Mouse (Mus musculus) embryonic facial prominence, embryonic 12.5 days (tissue): ENCODE measurements at regions not wholly inside any gene's neighbourhood (a gene's known extent, or its start where the extent isn't known, plus 50 kb on each side); places are given as distances from the start of the nearest gene placed in this dataset.

Experiments
- ATAC-seq: fragments of 200-750 bp; cut with Nextera tagmentation; 2 replicates; pipeline ENCODE4 v1.8.0; 2017; ENCODE audit not compliant: insufficient number of reproducible peaks, insufficient read depth, low FRiP score, low TSS enrichment
- H3K27ac ChIP-seq: fragments of 300-500 bp; sonication (generic); 2 replicates; pipeline ENCODE4 v1.5.1; 2016; ENCODE audit warnings: mild to moderate bottlenecking
- H3K27me3 ChIP-seq: fragments of 300-500 bp; sonication (generic); 2 replicates; pipeline ENCODE4 v1.6.1; 2016; ENCODE audit warnings: mild to moderate bottlenecking, moderate library complexity
- H3K36me3 ChIP-seq: fragments of 300-500 bp; sonication (generic); 2 replicates; pipeline ENCODE4 v1.6.1; 2016; ENCODE audit warnings: mild to moderate bottlenecking
- H3K4me1 ChIP-seq: fragments of 300-500 bp; sonication (generic); 2 replicates; pipeline ENCODE4 v1.6.1; 2016
- H3K4me2 ChIP-seq: fragments of 300-500 bp; sonication (generic); replicated peaks from 2 replicates; pipeline ENCODE4 v1.6.1; 2016; ENCODE audit warnings: mild to moderate bottlenecking, moderate library complexity
- H3K4me3 ChIP-seq: fragments of 300-500 bp; sonication (generic); 2 replicates; pipeline ENCODE4 v1.5.1; 2016; ENCODE audit warnings: mild to moderate bottlenecking
- H3K9ac ChIP-seq: fragments of 300-500 bp; sonication (generic); 2 replicates; pipeline ENCODE4 v1.6.1; 2016; ENCODE audit warnings: mild to moderate bottlenecking, moderate library complexity
- H3K9me3 ChIP-seq: fragments of 300-500 bp; sonication (generic); 2 replicates; pipeline ENCODE4 v1.6.1; 2016; ENCODE audit warnings: mild to moderate bottlenecking, moderate library complexity
- WGBS: fragments of 180-500 bp; shearing (Covaris S2); methylation state at CpG from one replicate; pipeline ENCODE4 v1.1.7; 2016; 5-methylcytosine and 5-hydroxymethylcytosine counted together

GRCm38 (mm10) chr10:91959734-91960492 lies 762.3 kb downstream of the Nedd1 start:
- Histone ChIP-seq H3K27ac (no peak overlapping the region), H3K27me3 (no peaks in the 10 kb centered on the region), H3K9ac (no peak overlapping the region), H3K9me3 (no peaks in the 10 kb centered on the region), H3K4me3 (no peak overlapping the region), H3K4me2 (no peak overlapping the region), H3K36me3 (no peaks in the 10 kb centered on the region), H3K4me1 (no peaks in the 10 kb centered on the region)
- no peak for ATAC-seq
- 80% methylated on average over 6 of the region's 6 CpGs for WGBS

- H3K27ac ChIP-seq, result no peak overlapping the region
- no peak overlapping the region for H3K9ac ChIP-seq
- no peaks in the 10 kb centered on the region for H3K9me3 ChIP-seq
- no peak for ATAC-seq
- no peaks in the 10 kb centered on the region for H3K4me1 ChIP-seq
- no peak overlapping the region for H3K4me2 ChIP-seq
- WGBS, result 78% methylated on average over 1 of the region's 1 CpGs
- H3K4me3 ChIP-seq, result no peak overlapping the region
- H3K36me3 ChIP-seq, result no peaks in the 10 kb centered on the region
- H3K27me3 ChIP-seq, result no peaks in the 10 kb centered on the region
Measured at GRCm38 (mm10) chr10:91953078-91953477, 769.1 kb downstream of the Nedd1 start.

GRCm38 (mm10) chr10:91923626-91924025 lies 742.5 kb upstream of the Tmpo start:
- H3K27me3 ChIP-seq, result no peaks in the 10 kb centered on the region
- no peak overlapping the region for H3K27ac ChIP-seq
- no peak for ATAC-seq
- no peak overlapping the region for H3K9ac ChIP-seq
- H3K4me1 ChIP-seq, result no peaks in the 10 kb centered on the region
- 81% methylated on average over 3 of the region's 3 CpGs for WGBS
- no peak overlapping the region for H3K4me2 ChIP-seq
- H3K9me3 ChIP-seq, result no peaks in the 10 kb centered on the region
- no peak overlapping the region for H3K4me3 ChIP-seq
- no peaks in the 10 kb centered on the region for H3K36me3 ChIP-seq

GRCm38 (mm10) chr10:91889864-91890263 lies 708.7 kb upstream of the Tmpo start:
- no peak overlapping the region for H3K4me3 ChIP-seq
- 86% methylated on average over 6 of the region's 6 CpGs for WGBS
- ATAC-seq, result no peak
- H3K9me3 ChIP-seq, result no peaks in the 10 kb centered on the region
- H3K9ac ChIP-seq, result no peak overlapping the region
- H3K36me3 ChIP-seq, result no peaks in the 10 kb centered on the region
- no peaks in the 10 kb centered on the region for H3K4me1 ChIP-seq
- no peaks in the 10 kb centered on the region for H3K27me3 ChIP-seq
- no peak overlapping the region for H3K27ac ChIP-seq
- no peak overlapping the region for H3K4me2 ChIP-seq

- WGBS, result 86% methylated on average over 4 of the region's 4 CpGs
- no peaks in the 10 kb centered on the region for H3K27me3 ChIP-seq
- H3K27ac ChIP-seq, result no peak overlapping the region
- H3K9me3 ChIP-seq, result no peaks in the 10 kb centered on the region
- H3K36me3 ChIP-seq, result no peaks in the 10 kb centered on the region
- no peak for ATAC-seq
- no peak overlapping the region for H3K4me3 ChIP-seq
- no peaks in the 10 kb centered on the region for H3K4me1 ChIP-seq
- H3K4me2 ChIP-seq, result no peak overlapping the region
- no peak overlapping the region for H3K9ac ChIP-seq
Measured at GRCm38 (mm10) chr10:91888537-91888936, 707.4 kb upstream of the Tmpo start.

- ATAC-seq, result no peak
- Histone ChIP-seq H3K27ac (no peak overlapping the region), H3K36me3 (no peaks in the 10 kb centered on the region), H3K9me3 (no peaks in the 10 kb centered on the region), H3K4me3 (no peak overlapping the region), H3K4me2 (no peak overlapping the region), H3K9ac (no peak overlapping the region), H3K4me1 (no peaks in the 10 kb centered on the region), H3K27me3 (no peaks in the 10 kb centered on the region)
- 51% methylated on average over 5 of the region's 5 CpGs for WGBS
Measured at GRCm38 (mm10) chr10:91883155-91883554, 702.0 kb upstream of the Tmpo start.

- no peaks in the 10 kb centered on the region for H3K4me1 ChIP-seq
- no peak overlapping the region for H3K9ac ChIP-seq
- no peak overlapping the region for H3K4me3 ChIP-seq
- H3K27ac ChIP-seq, result no peak overlapping the region
- no peak for ATAC-seq
- H3K27me3 ChIP-seq, result no peaks in the 10 kb centered on the region
- no peaks in the 10 kb centered on the region for H3K9me3 ChIP-seq
- 82% methylated on average over 4 of the region's 4 CpGs for WGBS
- H3K36me3 ChIP-seq, result no peaks in the 10 kb centered on the region
- H3K4me2 ChIP-seq, result no peak overlapping the region
Measured at GRCm38 (mm10) chr10:91882481-91882880, 701.4 kb upstream of the Tmpo start.

GRCm38 (mm10) chr10:91881521-91882228 lies 700.6 kb upstream of the Tmpo start:
- no peaks in the 10 kb centered on the region for H3K27me3 ChIP-seq
- no peaks in the 10 kb centered on the region for H3K4me1 ChIP-seq
- ATAC-seq, result no peak
- no peak overlapping the region for H3K9ac ChIP-seq
- H3K27ac ChIP-seq, result no peak overlapping the region
- no peaks in the 10 kb centered on the region for H3K36me3 ChIP-seq
- H3K4me2 ChIP-seq, result no peak overlapping the region
- H3K9me3 ChIP-seq, result no peaks in the 10 kb centered on the region
- 33% methylated on average over 9 of the region's 9 CpGs for WGBS
- no peak overlapping the region for H3K4me3 ChIP-seq

- H3K4me2 ChIP-seq, result no peak overlapping the region
- H3K4me3 ChIP-seq, result no peak overlapping the region
- no peaks in the 10 kb centered on the region for H3K9me3 ChIP-seq
- no peaks in the 10 kb centered on the region for H3K27me3 ChIP-seq
- H3K9ac ChIP-seq, result no peak overlapping the region
- no peak for ATAC-seq
- no peaks in the 10 kb centered on the region for H3K36me3 ChIP-seq
- H3K4me1 ChIP-seq, result no peaks in the 10 kb centered on the region
- H3K27ac ChIP-seq, result no peak overlapping the region
- WGBS, result 85% methylated on average over 3 of the region's 3 CpGs
Measured at GRCm38 (mm10) chr10:91875450-91875849, 694.3 kb upstream of the Tmpo start.

GRCm38 (mm10) chr10:91871244-91871643 lies 690.1 kb upstream of the Tmpo start:
- WGBS, result 75% methylated on average over 4 of the region's 4 CpGs
- H3K36me3 ChIP-seq, result no peaks in the 10 kb centered on the region
- ATAC-seq, result no peak

GRCm38 (mm10) chr10:91858711-91859595 lies 677.8 kb upstream of the Tmpo start:
- Histone ChIP-seq H3K4me2 (no peak overlapping the region), H3K36me3 (no peaks in the 10 kb centered on the region), H3K4me1 (0 out of 2 replicates have a peak, but pooled peaks cover 4% of the 10 kb centered on the region), H3K4me3 (no peak overlapping the region), H3K9ac (no peak overlapping the region), H3K27me3 (no peaks in the 10 kb centered on the region), H3K9me3 (no peaks in the 10 kb centered on the region), H3K27ac (no peak overlapping the region)
- ATAC-seq, result no peak
- WGBS, result 46% methylated on average over 6 of the region's 6 CpGs

More at GRCm38 (mm10) chr10:91871244-91871643, 690.1 kb upstream of the Tmpo start:
- H3K4me1 ChIP-seq, result no peaks in the 10 kb centered on the region
- no peaks in the 10 kb centered on the region for H3K9me3 ChIP-seq
- no peaks in the 10 kb centered on the region for H3K27me3 ChIP-seq
- H3K4me3 ChIP-seq, result no peak overlapping the region
- no peak overlapping the region for H3K4me2 ChIP-seq
- H3K27ac ChIP-seq, result no peak overlapping the region
- no peak overlapping the region for H3K9ac ChIP-seq
